Mouse (Mus musculus) cortical plate, adult 2 months (tissue): Measurements from ENCODE around the gene Stk39.

Source experiments
- CTCF ChIP-seq: fragments of 200-500 bp; IDR thresholded peaks from 2 replicates; pipeline ENCODE4 v1.5.1; 2011; ENCODE audit warnings: mild to moderate bottlenecking, control low read depth, low read length; ENCODE audit not compliant: insufficient read depth; ENCODE audit errors: extremely low read depth
- POLR2A ChIP-seq: fragments of 200-500 bp; IDR thresholded peaks from 2 replicates; pipeline ENCODE4 v1.6.1; 2011; ENCODE audit warnings: mild to moderate bottlenecking, low read length, control low read depth; ENCODE audit not compliant: insufficient read depth; ENCODE audit errors: extremely low read depth

- TF ChIP-seq CTCF (no peak), POLR2A (no peak)
Measured at GRCm38 (mm10) chr2:68292539-68293320, 179.3 kb downstream of the Stk39 start.
